Mouse (Mus musculus) left cerebral cortex, adult 18-20 months (tissue): ENCODE data around the gene Ankmy2. TPM values are rescaled to one million over a fixed set of nuclear protein-coding genes. Genes with fewer than 3 reads are reported as not detected.
A peak's percentile ranks its signal among the peaks of the same experiment; 100 is the strongest.

Experiments used
- DNase-seq, 2 experiments: peaks; one replicate each; pipeline ENCODE4 v3.0.0; 2021 to 2022; ENCODE audit warnings: low spot score in 2 of 2, mixed read lengths in 1 of 2
- long read RNA-seq, 2 experiments: library from polyadenylated mRNA; stranded (forward); transcript quantifications; one replicate each; pipeline ENCODE4 v2.0.0; 2021
- total RNA-seq, 2 experiments: library from RNA; stranded (reverse); gene quantifications; 2 replicates each; pipeline ENCODE4 v1.2.3; 2021

Ankmy2 gene
- 10 to 100 TPM; 53.3 to 57.0 TPM for total RNA-seq
- long read RNA-seq, experiment 1, full-length matches to known transcripts, result 60 of 69 reads
- long read RNA-seq, experiment 1, partial matches to known transcripts, result 9 of 69 reads
- long read RNA-seq, experiment 1, other reads (novel, unspliced or antisense), result 0 of 69 reads
- long read RNA-seq, experiment 2, transcript Ankmy2-201 (10 exons, 2,456 nt), result major isoform, 46 of 51 reads
- long read RNA-seq, experiment 2, partial matches to known transcripts, result 3 of 51 reads
- long read RNA-seq, experiment 2, other reads (novel, unspliced or antisense), result 2 of 51 reads

GRCm38 (mm10) chr12:36156637-36157303, at the start of gene Ankmy2:
Ankmy2 (plus strand) TSS chr12:36157114.
- peak; percentile 84 to 87 for DNase-seq

GRCm38 (mm10) chr12:36108442-36108841, 48.5 kb upstream of the Ankmy2 start:
- DNase-seq, result no peak

GRCm38 (mm10) chr12:36110457-36110856, 46.5 kb upstream of the Ankmy2 start:
- peak in 1 of 2 experiments; percentile 15 for DNase-seq

GRCm38 (mm10) chr12:36111110-36111509, 45.8 kb upstream of the Ankmy2 start:
- no peak for DNase-seq

- DNase-seq, result peak; percentile 37 to 44
These were observed 44.8 kb upstream of the Ankmy2 start for GRCm38 (mm10) chr12:36112081-36112480.

- no peak for DNase-seq
These were observed 39.8 kb upstream of the Ankmy2 start for GRCm38 (mm10) chr12:36117161-36117560.

- DNase-seq, result no peak
These were observed 37.7 kb upstream of the Ankmy2 start for GRCm38 (mm10) chr12:36119244-36119643.

GRCm38 (mm10) chr12:36126049-36126448, 30.9 kb upstream of the Ankmy2 start:
- DNase-seq, result no peak

- no peak for DNase-seq
These were observed 27.1 kb upstream of the Ankmy2 start for GRCm38 (mm10) chr12:36129826-36130225.

- DNase-seq, result no peak
These were observed 24.7 kb upstream of the Ankmy2 start for GRCm38 (mm10) chr12:36132254-36132653.

GRCm38 (mm10) chr12:36132668-36133067, 24.2 kb upstream of the Ankmy2 start:
- no peak for DNase-seq

GRCm38 (mm10) chr12:36133547-36133946, 23.4 kb upstream of the Ankmy2 start:
- no peak for DNase-seq

GRCm38 (mm10) chr12:36134111-36134510, 22.8 kb upstream of the Ankmy2 start:
- no peak for DNase-seq

- DNase-seq, result no peak
These were observed 21.5 kb upstream of the Ankmy2 start for GRCm38 (mm10) chr12:36135409-36135808.

- DNase-seq, result no peak
These were observed 20.6 kb upstream of the Ankmy2 start for GRCm38 (mm10) chr12:36136285-36136684.

- DNase-seq, result no peak
These were observed 19.7 kb upstream of the Ankmy2 start for GRCm38 (mm10) chr12:36137192-36137591.

GRCm38 (mm10) chr12:36140401-36140800, 16.5 kb upstream of the Ankmy2 start:
- DNase-seq, result peak in 1 of 2 experiments; percentile 21

- DNase-seq, result no peak
These were observed 10.5 kb upstream of the Ankmy2 start for GRCm38 (mm10) chr12:36146230-36147011.

GRCm38 (mm10) chr12:36150265-36150664, 6.6 kb upstream of the Ankmy2 start:
- DNase-seq, result no peak

- no peak for DNase-seq
These were observed 6.2 kb upstream of the Ankmy2 start for GRCm38 (mm10) chr12:36150737-36151136.

GRCm38 (mm10) chr12:36155141-36155641, 1.7 kb upstream of the Ankmy2 start:
- peak; percentile 38 to 49 for DNase-seq
